Mouse (Mus musculus) lung, postnatal 36 days (tissue): Measurements from ENCODE around the gene Zfp592.

ENCODE experiments used
- DNase-seq: peaks from one replicate; pipeline ENCODE4 v3.0.0; 2022; ENCODE audit warnings: mixed read lengths

Gene Zfp592

GRCm38 (mm10) chr7:81059388-81059787 is 65.9 kb downstream of the Zfp592 start:
- no peak for DNase-seq

- DNase-seq = peak; percentile 60
Observed at GRCm38 (mm10) chr7:81060908-81061307, 67.4 kb downstream of the Zfp592 start.

GRCm38 (mm10) chr7:81061936-81062335 is 68.5 kb downstream of the Zfp592 start:
- no peak for DNase-seq

GRCm38 (mm10) chr7:81063332-81063731 is 69.9 kb downstream of the Zfp592 start:
- DNase-seq = no peak

GRCm38 (mm10) chr7:81066714-81067113 is 73.2 kb downstream of the Zfp592 start:
- no peak for DNase-seq

DNA sequence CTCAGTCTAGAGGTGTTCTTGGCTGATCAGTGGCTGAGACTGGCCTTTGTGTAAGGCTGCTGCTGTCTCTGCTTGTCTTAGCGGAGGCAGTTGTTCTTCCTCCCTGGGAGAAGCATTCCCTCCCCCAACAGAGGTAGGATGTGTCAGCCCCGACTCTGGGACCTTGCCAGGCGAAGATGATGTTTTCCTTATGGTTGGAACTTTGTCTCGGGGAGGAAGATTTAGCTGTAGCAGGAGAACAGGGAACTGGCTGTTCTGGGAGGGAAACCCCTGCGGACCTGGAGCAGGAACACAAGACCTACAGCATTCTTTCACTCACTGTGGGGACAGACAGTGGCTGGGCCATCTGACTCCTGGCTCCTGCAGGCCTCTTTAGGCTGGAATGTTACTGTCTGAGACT is 79.0 kb downstream of the Zfp592 start:
- DNase-seq = peak; percentile 66

DNA sequence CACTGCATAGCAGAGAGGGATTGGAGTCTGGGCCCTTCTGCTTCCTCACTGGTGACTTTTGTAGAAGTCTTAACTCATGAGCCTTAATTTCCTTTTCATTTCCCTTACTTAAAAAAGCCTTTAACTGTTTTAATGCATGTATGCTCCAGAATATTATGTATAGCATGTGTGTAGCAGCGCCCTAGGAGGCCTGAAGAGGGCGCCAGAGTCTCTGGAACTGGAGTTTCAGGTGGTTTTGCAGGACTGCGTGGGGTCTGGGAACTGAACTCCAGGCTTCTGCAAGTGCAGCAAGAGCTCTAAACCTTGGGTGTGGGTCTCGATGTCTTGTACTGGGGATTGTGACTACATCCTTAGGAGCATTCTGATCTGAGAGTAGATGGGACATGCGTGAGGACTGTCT is 79.8 kb downstream of the Zfp592 start:
- no peak for DNase-seq

- DNase-seq = no peak
Observed at GRCm38 (mm10) chr7:81074546-81074945, 81.1 kb downstream of the Zfp592 start.

DNA sequence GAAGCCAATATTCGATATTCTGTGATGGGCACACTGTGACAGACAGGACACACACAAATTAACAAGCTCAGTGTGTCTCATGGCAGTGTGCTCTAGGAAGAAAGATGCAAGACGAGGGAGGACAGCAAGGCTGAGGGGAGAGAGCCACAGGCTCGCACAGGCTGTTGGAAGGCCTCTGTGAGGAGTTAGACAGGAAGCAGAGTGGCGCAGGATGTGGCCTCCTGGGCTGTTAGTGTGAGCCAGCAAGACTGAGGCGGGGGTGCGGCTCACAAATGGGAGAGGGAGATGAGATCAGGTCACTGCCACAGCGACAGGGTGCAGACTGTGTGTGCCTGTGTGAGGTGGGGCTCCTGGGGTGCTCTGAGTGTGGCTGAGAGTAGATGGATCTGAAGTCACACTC is 81.8 kb downstream of the Zfp592 start:
- DNase-seq = no peak

- no peak for DNase-seq
Observed at GRCm38 (mm10) chr7:81075732-81076131, 82.3 kb downstream of the Zfp592 start.

- no peak for DNase-seq
Observed at GRCm38 (mm10) chr7:81077009-81077408, 83.5 kb downstream of the Zfp592 start.

GRCm38 (mm10) chr7:81078740-81079139 is 85.3 kb downstream of the Zfp592 start:
- DNase-seq = no peak

GRCm38 (mm10) chr7:81093420-81093965 is 100.0 kb downstream of the Zfp592 start:
- no peak for DNase-seq

- no peak for DNase-seq
Observed at GRCm38 (mm10) chr7:81094104-81094757, 100.8 kb downstream of the Zfp592 start.
